Mouse (Mus musculus): ENCODE measurements at regions not wholly inside any gene's neighbourhood (a gene's known extent, or its start where the extent isn't known, plus 50 kb on each side); places are given as distances from the start of the nearest gene placed in this dataset.

DNA sequence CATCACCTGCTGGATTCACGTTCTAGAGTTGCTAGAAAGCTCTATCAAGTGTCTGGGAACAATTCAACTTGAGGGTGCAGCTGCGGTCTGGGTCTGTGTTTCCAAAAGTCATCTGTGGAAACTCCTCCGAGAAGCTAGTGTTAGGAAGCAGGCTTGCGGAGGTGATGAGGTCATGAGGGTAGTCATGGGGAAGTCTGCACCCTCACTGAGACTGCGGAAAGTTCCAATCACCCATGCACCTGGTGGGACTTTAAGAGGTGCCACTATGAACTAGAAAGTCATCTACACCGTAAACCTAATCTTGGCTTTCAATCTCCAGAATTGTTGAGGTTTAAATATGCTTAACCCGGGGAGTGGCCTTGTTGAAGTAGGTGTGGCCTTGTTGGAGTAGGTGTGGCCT, 195.5 kb upstream of the Afdn start:
- TF ChIP-seq POLR2A (IDR thresholded peaks at IDR 0.05; ENCODE audit: insufficient read depth, low read length) (no peak), CTCF (IDR thresholded peaks at IDR 0.05; ENCODE audit: low read depth, low read length) (no peak), EP300 (IDR thresholded peaks at IDR 0.05; ENCODE audit: insufficient read depth, low read depth, low read length) (no peak)

Data from ES-Bruce4 (cell line).